Mouse (Mus musculus) CH12.LX (cell line): ENCODE measurements at regions not wholly inside any gene's neighbourhood (a gene's known extent, or its start where the extent isn't known, plus 50 kb on each side); places are given as distances from the start of the nearest gene placed in this dataset.

ENCODE experiments used
- DNase-seq: peaks from one replicate; pipeline ENCODE4 v3.0.0-alpha.2; 2013; ENCODE audit errors: extremely low read depth
- H3K27ac ChIP-seq: 2 replicates; pipeline ENCODE4 v1.5.1; 2012; ENCODE audit warnings: low read depth, mild to moderate bottlenecking, control low read depth, moderate library complexity; ENCODE audit not compliant: insufficient read depth
- H3K27me3 ChIP-seq: replicated peaks from 2 replicates; pipeline ENCODE3; 2012; ENCODE audit warnings: inconsistent platforms
- H3K36me3 ChIP-seq, 2 experiments: replicated peaks in 1 of 2; 2 replicates each; pipeline versions ENCODE3 to v1.6.1; 2012; ENCODE audit warnings: inconsistent platforms in 1 of 2, low read length in 1 of 2, mild to moderate bottlenecking in 1 of 2, mixed read lengths in 1 of 2, moderate library complexity in 1 of 2; ENCODE audit not compliant: control insufficient read depth in 1 of 2, insufficient read depth in 1 of 2
- H3K4me1 ChIP-seq, 2 experiments: 2 replicates each; pipeline ENCODE4 v1.6.1; 2012; ENCODE audit warnings: inconsistent platforms in 1 of 2, moderate library complexity in 1 of 2; ENCODE audit not compliant: insufficient read depth in 2 of 2, control insufficient read depth in 1 of 2
- H3K4me2 ChIP-seq: 2 replicates; pipeline ENCODE4 v1.6.1; 2012; ENCODE audit warnings: low read depth, mild to moderate bottlenecking, control low read depth; ENCODE audit not compliant: poor library complexity, insufficient read depth, severe bottlenecking
- H3K4me3 ChIP-seq, 3 experiments: fragments of 150-350 bp in 1 of 3; sonication (generic) in 1 of 3; replicated peaks in 1 of 3; 2 replicates each; pipeline versions ENCODE3 to v1.5.1; 2011 to 2012; ENCODE audit warnings: low read depth in 2 of 3, low read length in 2 of 3, mild to moderate bottlenecking in 2 of 3, moderate library complexity in 2 of 3, control low read depth in 1 of 3, improper control_type of control experiment in 1 of 3, inconsistent platforms in 1 of 3, mixed read lengths in 1 of 3; ENCODE audit not compliant: poor library complexity in 1 of 3
- H3K79me2 ChIP-seq: replicated peaks from 2 replicates; pipeline ENCODE4 v1.6.1; 2012; ENCODE audit warnings: mild to moderate bottlenecking, moderate library complexity; ENCODE audit not compliant: control insufficient read depth, poor library complexity, insufficient read depth, severe bottlenecking; ENCODE audit errors: extremely low read depth
- H3K9ac ChIP-seq: 2 replicates; pipeline ENCODE4 v1.6.1; 2012; ENCODE audit warnings: low read depth, mild to moderate bottlenecking, control low read depth, moderate library complexity; ENCODE audit not compliant: insufficient read depth
- H3K9me3 ChIP-seq: replicated peaks from 2 replicates; pipeline ENCODE3; 2012; ENCODE audit warnings: low read length, inconsistent platforms, mixed read lengths
- BHLHE40 ChIP-seq: IDR thresholded peaks from 2 replicates; pipeline ENCODE4 v1.6.1; 2011; ENCODE audit warnings: mild to moderate bottlenecking, low read depth, low read length, improper control_type of control experiment
- CHD2 ChIP-seq: IDR thresholded peaks from 2 replicates; pipeline ENCODE4 v1.6.1; 2011; ENCODE audit warnings: low read length, improper control_type of control experiment
- EP300 ChIP-seq: IDR thresholded peaks from 2 replicates; pipeline ENCODE4 v1.6.1; 2011; ENCODE audit warnings: low read length, improper control_type of control experiment
- ETS1 ChIP-seq: conservative IDR thresholded peaks from 2 replicates; pipeline ENCODE4 v1.6.1; 2012; ENCODE audit warnings: low read depth, mild to moderate bottlenecking, inconsistent platforms, low read length, improper control_type of control experiment, moderate library complexity
- GABPA ChIP-seq: IDR thresholded peaks from 2 replicates; pipeline ENCODE4 v1.6.1; 2012; ENCODE audit warnings: low read depth, low read length, improper control_type of control experiment, inconsistent platforms; ENCODE audit not compliant: insufficient replicate concordance
- IRF4 ChIP-seq: IDR thresholded peaks from 2 replicates; pipeline ENCODE4 v1.6.1; 2014; ENCODE audit warnings: low read depth, mild to moderate bottlenecking, inconsistent platforms, low read length, improper control_type of control experiment
- MAX ChIP-seq: IDR thresholded peaks from 2 replicates; pipeline ENCODE4 v1.6.1; 2011; ENCODE audit warnings: low read length, improper control_type of control experiment
- MAZ ChIP-seq: IDR thresholded peaks from 2 replicates; pipeline ENCODE4 v1.6.1; 2012; ENCODE audit warnings: low read depth, mild to moderate bottlenecking, inconsistent platforms, low read length, improper control_type of control experiment, moderate library complexity
- MEF2A ChIP-seq: IDR thresholded peaks from 2 replicates; pipeline ENCODE4 v1.6.1; 2014; ENCODE audit warnings: low read depth, mild to moderate bottlenecking, inconsistent platforms, low read length, improper control_type of control experiment, borderline replicate concordance
- MXI1 ChIP-seq: IDR thresholded peaks from 2 replicates; pipeline ENCODE4 v1.6.1; 2011; ENCODE audit warnings: mild to moderate bottlenecking, low read depth, low read length, improper control_type of control experiment
- MYC ChIP-seq: IDR thresholded peaks from 2 replicates; pipeline ENCODE4 v1.6.1; 2011; ENCODE audit warnings: low read depth, mild to moderate bottlenecking, improper control_type of control experiment, low read length
- POLR2AphosphoS2 ChIP-seq: IDR thresholded peaks from 2 replicates; pipeline ENCODE4 v1.6.1; 2011; ENCODE audit warnings: low read depth, low read length, improper control_type of control experiment
- SIN3A ChIP-seq: IDR thresholded peaks from 2 replicates; pipeline ENCODE4 v1.6.1; 2012; ENCODE audit warnings: low read length, improper control_type of control experiment, inconsistent platforms
- UBTF ChIP-seq: IDR thresholded peaks from 2 replicates; pipeline ENCODE4 v1.6.1; 2012; ENCODE audit warnings: low read depth, mild to moderate bottlenecking, inconsistent platforms, low read length, improper control_type of control experiment, moderate library complexity
- USF2 ChIP-seq: conservative IDR thresholded peaks from 2 replicates; pipeline ENCODE4 v1.6.1; 2011; ENCODE audit warnings: low read depth, low read length, improper control_type of control experiment
- ZC3H11A ChIP-seq: IDR thresholded peaks from 2 replicates; pipeline ENCODE4 v1.6.1; 2012; ENCODE audit warnings: low read depth, mild to moderate bottlenecking, inconsistent platforms, low read length, improper control_type of control experiment
- ZKSCAN1 ChIP-seq: IDR thresholded peaks from 2 replicates; pipeline ENCODE4 v1.6.1; 2012; ENCODE audit warnings: low read depth, inconsistent platforms, low read length, improper control_type of control experiment, borderline replicate concordance
- dilution Hi-C: fragments of 300-500 bp; cut with MboI; formaldehyde crosslinking; loops from 2 replicates; pipeline ENCODE4 v1.14.3; 2020; ENCODE audit warnings: low sequenced_read_pairs; ENCODE audit not compliant: extremely low pct_unique_long_range_greater_than_20kb, extremely low pct_ligation_motif_present
- in situ Hi-C: fragments of 300-500 bp; cut with MboI; formaldehyde crosslinking; loops from 3 replicates; pipeline ENCODE4 v1.14.3; 2019; ENCODE audit warnings: low sequenced_read_pairs, low pct_ligation_motif_present, low pct_unique_long_range_greater_than_20kb, mixed read lengths

DNA sequence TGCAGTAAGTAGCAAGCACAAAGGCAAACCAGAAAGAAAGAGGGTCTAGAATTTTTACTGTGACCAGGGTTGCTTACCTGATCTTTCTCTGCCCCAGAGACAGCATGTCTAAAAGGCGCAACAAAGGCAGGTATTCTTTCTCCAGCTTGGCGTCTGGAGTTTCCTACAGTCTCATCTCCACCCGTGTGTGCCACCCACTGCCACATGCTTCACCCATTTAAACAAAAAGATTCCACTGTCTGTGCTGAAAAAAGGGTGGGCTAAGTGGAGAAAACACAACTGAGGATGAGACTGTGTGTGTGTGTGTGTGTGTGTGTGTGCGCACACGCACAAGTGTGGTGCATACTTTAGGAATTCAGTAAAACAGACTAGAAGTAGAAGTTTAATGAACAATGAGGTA, 69.9 kb upstream of the Dph5 start:
- no peak overlapping the region for H3K27ac ChIP-seq
- in situ Hi-C loops = loop anchor here (10.0 kb wide), 1 partner anchor 67 kb away; the partner anchor contains the start of gene Dph5
- H3K9ac ChIP-seq = no peak overlapping the region
- H3K9me3 ChIP-seq = no peaks in the 10 kb centered on the region
- no peak for TF ChIP-seq UBTF
- no peak for TF ChIP-seq ZKSCAN1
- no peak for TF ChIP-seq EP300
- TF ChIP-seq POLR2AphosphoS2 = no peak
- no peak for TF ChIP-seq MEF2A
- no peak for TF ChIP-seq GABPA
- TF ChIP-seq USF2 = no peak
- TF ChIP-seq MAZ = no peak
- no peak for TF ChIP-seq MXI1
- no peak for TF ChIP-seq ZC3H11A
- TF ChIP-seq, all 38 proteins: peak for 0
- Histone ChIP-seq H3K27me3 (peaks cover 10% of the 10 kb centered on the region), H3K36me3 (no peaks in the 10 kb centered on the region), H3K4me2 (no peak overlapping the region), H3K4me1 (peaks cover 0 to 36% of the 10 kb centered on the region in 2 experiments; a peak in 3 of 4 replicates), H3K79me2 (no peaks in the 10 kb centered on the region), H3K4me3 (no peak overlapping the region)
- dilution Hi-C loops = no loop called here
- DNase-seq = no peak

DNA sequence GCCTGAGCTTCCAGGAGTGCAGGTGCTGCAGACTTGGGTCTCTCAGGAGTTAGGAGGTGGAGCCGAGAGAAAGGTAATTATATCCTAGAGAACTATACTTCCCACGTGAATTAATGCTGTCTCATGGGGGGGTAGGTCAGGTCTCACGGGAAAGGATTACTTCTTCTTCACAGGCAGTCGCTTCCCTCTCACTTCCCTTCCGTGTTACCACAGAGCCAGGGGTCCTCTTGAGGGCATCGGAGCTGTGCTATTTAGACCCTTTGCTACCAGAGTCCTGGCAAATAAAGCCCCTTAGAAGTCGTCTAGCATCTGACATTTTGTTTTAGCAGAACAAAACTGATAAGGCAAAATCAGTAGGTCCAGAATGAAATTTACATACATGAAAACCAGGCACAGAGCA, 68.9 kb upstream of the Dph5 start:
- H3K9ac ChIP-seq = peak overlapping the region; percentile 9; the same call in 1 of the 2 replicates
- H3K27ac ChIP-seq = no peak overlapping the region
- DNase-seq = peak; percentile 57
- in situ Hi-C loops (loop anchor here (10.0 kb wide), 1 partner anchor 66 kb away; the partner anchor contains the start of gene Dph5), dilution Hi-C loops (no loop called here)
- H3K79me2 ChIP-seq = no peaks in the 10 kb centered on the region
- H3K9me3 ChIP-seq = no peaks in the 10 kb centered on the region
- peak overlapping the region; percentile 1 to 25 (median 8) for H3K4me3 ChIP-seq
- no peaks in the 10 kb centered on the region for H3K36me3 ChIP-seq
- H3K4me2 ChIP-seq = peak overlapping the region; percentile 99
- H3K4me1 ChIP-seq = peaks cover 0 to 43% of the 10 kb centered on the region in 2 experiments; a peak in 3 of 4 replicates
- peak; percentile 40; the same call in 1 of the 2 replicates for TF ChIP-seq IRF4
- peak; percentile 56; the same call in 1 of the 2 replicates for TF ChIP-seq ETS1
- TF ChIP-seq BHLHE40 = peak; percentile 89
- TF ChIP-seq EP300 = peak; percentile 66
- TF ChIP-seq SIN3A = no peak
- no peak for TF ChIP-seq CHD2
- TF ChIP-seq MAX = peak; percentile 18; the same call in 1 of the 2 replicates
- TF ChIP-seq MYC = peak; percentile 43; the same call in 1 of the 2 replicates
- TF ChIP-seq, all 38 proteins: peak for 6
- peaks cover 10% of the 10 kb centered on the region for H3K27me3 ChIP-seq
